Mouse (Mus musculus): Measurements from ENCODE around the gene Rasal3. TPM values are rescaled to one million over a fixed set of nuclear protein-coding genes. Genes with fewer than 3 reads are reported as not detected.
A peak's percentile ranks its signal among the peaks of the same experiment; 100 is the strongest.

Gene Rasal3
- polyA plus RNA-seq, 1 experiment from 2014 or later: 2.9 TPM

DNA sequence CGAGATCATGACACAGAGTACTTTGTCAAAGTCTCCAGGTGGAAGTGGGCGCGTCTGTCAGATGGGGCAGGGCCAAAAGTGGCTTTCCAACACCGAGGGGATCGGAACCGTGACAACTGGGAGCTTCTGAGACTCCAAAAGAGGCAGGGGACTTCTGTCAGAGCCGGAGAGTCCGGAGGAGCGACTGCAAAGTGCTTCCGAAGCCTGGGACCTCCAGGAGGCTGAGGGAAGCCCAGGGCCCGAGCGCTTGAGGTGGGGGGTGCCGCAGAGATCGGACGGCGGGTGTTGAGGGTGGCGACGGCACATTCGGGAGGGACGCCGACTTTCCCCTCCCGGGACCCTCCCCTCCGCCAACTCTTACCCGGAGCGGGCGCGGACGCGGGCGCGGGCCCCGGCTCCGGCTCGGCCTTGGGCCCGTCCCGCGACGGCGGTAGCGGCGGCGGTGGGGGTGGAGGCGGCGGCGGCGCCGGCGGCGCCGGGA is 39.5 kb downstream of the Rasal3 start:
- no peak for DNase-seq

DNA sequence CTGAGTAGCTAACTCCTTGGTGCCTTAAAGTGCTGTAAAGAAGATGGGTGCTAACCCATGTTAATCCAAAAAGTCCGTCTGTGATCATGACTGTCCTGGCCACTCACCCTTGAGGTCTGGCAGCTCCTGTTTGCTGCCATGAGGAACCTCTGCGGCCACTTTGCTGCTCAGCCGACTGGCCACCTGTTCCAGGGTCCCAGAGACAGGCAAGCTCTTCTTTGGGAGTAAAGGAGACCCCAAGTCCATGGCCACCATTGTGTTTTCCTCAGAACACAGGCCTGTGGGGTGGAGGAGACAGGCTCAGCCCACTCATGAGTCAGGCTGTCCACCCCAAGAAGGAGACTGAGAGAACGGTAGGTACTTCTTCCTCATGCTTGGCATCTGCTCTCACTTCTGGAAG is 40.7 kb downstream of the Rasal3 start:
- Histone ChIP-seq H3K27me3 (ENCODE audit: insufficient read depth, low read length) (no peaks in the 10 kb centered on the region), H3K4me1 (ENCODE audit: insufficient read depth) (peaks cover 29% of the 10 kb centered on the region), H3K27ac (ENCODE audit: low read depth) (no peak overlapping the region), H3K4me3 (ENCODE audit: low read depth, low read length) (peak overlapping the region; percentile 93; the same call in 1 of the 2 replicates), H3K9me3 (ENCODE audit: low read length) (no peaks in the 10 kb centered on the region), H3K36me3 (replicated peaks; ENCODE audit: insufficient read depth, low read length) (peaks cover 40% of the 10 kb centered on the region), H3K9ac (replicated peaks) (no peak overlapping the region), H3K4me2 (ENCODE audit: low read depth, low read length) (peak overlapping the region; percentile 78; the same call in 1 of the 2 replicates)
- 72% methylated on average over 4 of the region's 4 CpGs for WGBS (ENCODE audit: insufficient replicate concordance)
- no peak for DNase-seq
- no peak for TF ChIP-seq CTCF (IDR thresholded peaks at IDR 0.05; ENCODE audit: low read depth)
- TF ChIP-seq EP300 (IDR thresholded peaks at IDR 0.05; ENCODE audit: low read depth): no peak
- no peak for ATAC-seq

More for the DNA sequence above, 39.5 kb downstream of the Rasal3 start:
- H3K36me3 ChIP-seq (replicated peaks; ENCODE audit: insufficient read depth, low read length): peaks cover 28% of the 10 kb centered on the region
- H3K9ac ChIP-seq (replicated peaks): peak overlapping the region; percentile 95
- WGBS (ENCODE audit: insufficient replicate concordance): under 1% methylated on average over 28 of the region's 50 CpGs
- H3K27ac ChIP-seq (ENCODE audit: low read depth): peak overlapping the region; percentile 69
- no peaks in the 10 kb centered on the region for H3K27me3 ChIP-seq (ENCODE audit: insufficient read depth, low read length)
- ATAC-seq: peak; percentile 55
- peak overlapping the region; percentile 78 for H3K4me2 ChIP-seq (ENCODE audit: low read depth, low read length)
- H3K4me1 ChIP-seq (ENCODE audit: insufficient read depth): peaks cover 29% of the 10 kb centered on the region
- TF ChIP-seq CTCF (IDR thresholded peaks at IDR 0.05; ENCODE audit: low read depth): no peak
- TF ChIP-seq EP300 (IDR thresholded peaks at IDR 0.05; ENCODE audit: low read depth): no peak
- peak overlapping the region; percentile 93 for H3K4me3 ChIP-seq (ENCODE audit: low read depth, low read length)
- no peaks in the 10 kb centered on the region for H3K9me3 ChIP-seq (ENCODE audit: low read length)

- H3K9ac ChIP-seq (replicated peaks): no peak overlapping the region
- no peak overlapping the region for H3K4me3 ChIP-seq (ENCODE audit: low read depth, low read length)
- ATAC-seq (no peak), DNase-seq (no peak)
- H3K4me2 ChIP-seq (ENCODE audit: low read depth, low read length): no peak overlapping the region
- no peak for TF ChIP-seq EP300 (IDR thresholded peaks at IDR 0.05; ENCODE audit: low read depth)
- no peak for TF ChIP-seq CTCF (IDR thresholded peaks at IDR 0.05; ENCODE audit: low read depth)
- peaks cover 68% of the 10 kb centered on the region for H3K36me3 ChIP-seq (replicated peaks; ENCODE audit: insufficient read depth, low read length)
- H3K27ac ChIP-seq (ENCODE audit: low read depth): no peak overlapping the region
- no peaks in the 10 kb centered on the region for H3K27me3 ChIP-seq (ENCODE audit: insufficient read depth, low read length)
- H3K9me3 ChIP-seq (ENCODE audit: low read length): no peaks in the 10 kb centered on the region
- H3K4me1 ChIP-seq (ENCODE audit: insufficient read depth): peaks cover 22% of the 10 kb centered on the region
- 87% methylated on average over 18 of the region's 18 CpGs for WGBS (ENCODE audit: insufficient replicate concordance)
Observed at GRCm38 (mm10) chr17:32359928-32360327, 43.5 kb downstream of the Rasal3 start.

- no peaks in the 10 kb centered on the region for H3K9me3 ChIP-seq (ENCODE audit: low read length)
- no peak overlapping the region for H3K4me2 ChIP-seq (ENCODE audit: low read depth, low read length)
- WGBS (ENCODE audit: insufficient replicate concordance): 81% methylated on average over 6 of the region's 6 CpGs
- DNase-seq: no peak
- ATAC-seq: no peak
- H3K36me3 ChIP-seq (replicated peaks; ENCODE audit: insufficient read depth, low read length): peaks cover 76% of the 10 kb centered on the region
- H3K9ac ChIP-seq (replicated peaks): no peak overlapping the region
- no peak overlapping the region for H3K4me3 ChIP-seq (ENCODE audit: low read depth, low read length)
- no peaks in the 10 kb centered on the region for H3K27me3 ChIP-seq (ENCODE audit: insufficient read depth, low read length)
- TF ChIP-seq CTCF (IDR thresholded peaks at IDR 0.05; ENCODE audit: low read depth) (no peak), EP300 (IDR thresholded peaks at IDR 0.05; ENCODE audit: low read depth) (no peak)
- peaks cover 18% of the 10 kb centered on the region for H3K4me1 ChIP-seq (ENCODE audit: insufficient read depth)
- no peak overlapping the region for H3K27ac ChIP-seq (ENCODE audit: low read depth)
Observed at GRCm38 (mm10) chr17:32358943-32359340, 44.4 kb downstream of the Rasal3 start.

DNA sequence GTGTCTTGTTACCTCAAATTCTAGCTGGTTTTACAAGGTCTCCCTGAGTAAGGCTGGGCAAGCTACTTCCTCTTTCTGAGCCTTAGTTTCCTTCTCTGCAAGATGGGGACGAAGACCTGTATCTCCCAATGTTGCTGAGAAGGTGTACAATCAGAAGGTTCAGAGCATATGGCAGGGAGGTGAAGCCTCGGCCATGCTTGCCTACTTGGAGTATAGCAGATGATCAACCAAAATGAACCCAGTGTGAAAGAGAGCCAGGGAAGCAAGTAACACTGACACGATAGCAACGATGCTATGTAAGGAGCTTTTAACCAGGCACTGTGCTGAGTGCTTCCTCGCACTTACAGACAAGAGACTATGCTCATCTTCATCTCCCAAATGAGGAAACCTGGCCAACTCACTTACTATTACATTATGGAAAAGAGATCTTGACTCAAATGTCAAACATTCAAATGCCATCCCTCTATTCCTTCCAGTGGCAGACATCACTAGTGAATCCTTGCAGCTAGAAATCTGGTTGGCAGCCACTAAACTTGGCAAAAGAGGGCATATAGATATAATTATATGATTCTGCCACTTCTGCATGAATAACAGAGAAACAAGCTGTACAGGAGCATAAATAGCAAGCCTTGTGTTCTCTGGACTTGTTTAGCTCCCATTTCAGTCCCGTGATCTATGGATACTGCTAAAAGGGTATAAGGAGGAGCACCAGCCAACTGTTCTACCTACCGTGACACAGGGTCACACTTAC is 45.0 kb downstream of the Rasal3 start:
- no peak overlapping the region for H3K9ac ChIP-seq (replicated peaks)
- no peak for TF ChIP-seq CTCF (IDR thresholded peaks at IDR 0.05; ENCODE audit: low read depth)
- ATAC-seq (no peak), DNase-seq (no peak)
- H3K27me3 ChIP-seq (ENCODE audit: insufficient read depth, low read length): no peaks in the 10 kb centered on the region
- H3K4me1 ChIP-seq (ENCODE audit: insufficient read depth): peaks cover 13% of the 10 kb centered on the region
- no peak overlapping the region for H3K4me3 ChIP-seq (ENCODE audit: low read depth, low read length)
- WGBS (ENCODE audit: insufficient replicate concordance): 85% methylated on average over 7 of the region's 7 CpGs
- H3K36me3 ChIP-seq (replicated peaks; ENCODE audit: insufficient read depth, low read length): peaks cover 76% of the 10 kb centered on the region
- no peaks in the 10 kb centered on the region for H3K9me3 ChIP-seq (ENCODE audit: low read length)
- no peak overlapping the region for H3K27ac ChIP-seq (ENCODE audit: low read depth)
- no peak overlapping the region for H3K4me2 ChIP-seq (ENCODE audit: low read depth, low read length)

DNA sequence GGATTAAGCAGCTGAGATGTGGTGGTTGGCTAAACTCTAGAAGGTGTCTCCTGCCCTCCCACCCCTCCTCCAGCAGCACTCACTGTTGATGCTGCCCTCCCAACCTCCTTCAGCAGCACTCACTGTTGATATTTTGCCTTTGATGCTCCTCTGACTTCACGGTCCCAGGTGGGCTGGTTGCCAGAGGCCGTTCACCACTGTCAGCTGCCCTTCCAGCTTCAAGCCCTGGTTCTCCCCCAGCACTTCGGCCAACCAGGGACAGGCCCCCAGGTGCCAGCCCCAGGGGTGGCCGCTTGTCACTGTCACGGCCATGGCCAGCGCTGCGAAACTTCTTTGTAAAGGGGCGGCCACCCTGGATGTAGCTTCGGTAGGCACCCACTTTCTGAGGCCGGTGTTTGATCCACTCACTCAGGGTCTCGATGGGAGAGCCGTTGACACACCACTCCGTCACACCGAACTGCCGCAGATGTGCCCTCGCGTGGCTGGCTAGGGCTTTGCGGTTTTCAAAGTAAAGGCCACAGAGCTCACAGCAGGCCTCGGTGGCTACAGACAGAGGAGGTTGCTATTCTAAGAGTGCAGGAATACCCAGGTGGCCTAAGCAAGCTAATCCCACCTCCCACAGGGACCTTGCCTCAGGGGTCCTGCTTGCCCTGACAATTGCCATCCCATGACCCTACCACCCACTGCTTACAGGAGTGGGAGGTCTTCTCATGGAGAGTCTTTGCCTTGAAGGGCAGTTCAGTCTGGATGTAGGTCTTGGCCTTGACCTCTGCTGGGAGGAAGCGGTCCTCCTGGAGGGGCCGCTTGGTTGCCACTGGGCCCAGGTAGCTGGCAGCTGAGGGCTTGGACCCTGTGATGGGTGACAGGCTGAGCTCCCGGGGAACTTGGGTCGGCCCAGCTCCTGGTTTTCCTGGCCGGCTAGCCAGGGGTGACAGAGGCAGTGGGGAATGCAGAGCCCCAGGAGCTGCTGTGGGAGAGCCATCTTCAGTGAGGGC is 46.3 kb downstream of the Rasal3 start:
- TF ChIP-seq CTCF (IDR thresholded peaks at IDR 0.05; ENCODE audit: low read depth) (no peak), EP300 (IDR thresholded peaks at IDR 0.05; ENCODE audit: low read depth) (no peak)
- no peak overlapping the region for H3K4me2 ChIP-seq (ENCODE audit: low read depth, low read length)
- DNase-seq (no peak), ATAC-seq (no peak)
- no peak overlapping the region for H3K4me3 ChIP-seq (ENCODE audit: low read depth, low read length)
- no peak overlapping the region for H3K27ac ChIP-seq (ENCODE audit: low read depth)
- H3K27me3 ChIP-seq (ENCODE audit: insufficient read depth, low read length): no peaks in the 10 kb centered on the region
- H3K9ac ChIP-seq (replicated peaks): no peak overlapping the region
- no peaks in the 10 kb centered on the region; the same call in 1 of the 2 replicates for H3K4me1 ChIP-seq (ENCODE audit: insufficient read depth)
- no peaks in the 10 kb centered on the region for H3K9me3 ChIP-seq (ENCODE audit: low read length)
- 91% methylated on average over 24 of the region's 24 CpGs for WGBS (ENCODE audit: insufficient replicate concordance)
- H3K36me3 ChIP-seq (replicated peaks; ENCODE audit: insufficient read depth, low read length): peaks cover 76% of the 10 kb centered on the region

Measured in liver, postnatal 0 days (tissue).